Mouse (Mus musculus): ENCODE results near the gene Ndn.

Ndn gene

GRCm38 (mm10) chr7:62346269-62346668, at the start of gene Ndn:
TSS of gene Ndn (plus strand) at chr7:62346569.
- DNase-seq (ENCODE audit: low spot score): no peak

DNA sequence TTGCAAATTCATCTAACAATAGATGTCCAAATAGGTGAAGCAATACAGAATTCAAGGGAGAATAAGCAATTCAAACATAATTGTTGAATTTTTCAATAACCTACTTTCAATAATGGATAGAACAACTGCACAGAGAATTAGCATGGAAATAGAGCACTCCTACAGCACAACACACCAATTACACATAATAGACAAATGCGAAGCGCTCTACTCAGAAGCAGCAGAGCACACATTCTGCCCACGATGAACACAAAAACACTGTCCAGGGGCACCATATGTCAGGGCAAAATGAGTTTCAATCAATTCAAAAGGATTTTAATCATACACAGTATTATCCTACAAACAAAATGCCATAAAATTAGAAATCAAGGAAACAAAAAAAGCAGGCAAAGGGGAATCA, 43.9 kb upstream of the Ndn start:
- DNase-seq (ENCODE audit: low spot score): peak; percentile 22

DNA sequence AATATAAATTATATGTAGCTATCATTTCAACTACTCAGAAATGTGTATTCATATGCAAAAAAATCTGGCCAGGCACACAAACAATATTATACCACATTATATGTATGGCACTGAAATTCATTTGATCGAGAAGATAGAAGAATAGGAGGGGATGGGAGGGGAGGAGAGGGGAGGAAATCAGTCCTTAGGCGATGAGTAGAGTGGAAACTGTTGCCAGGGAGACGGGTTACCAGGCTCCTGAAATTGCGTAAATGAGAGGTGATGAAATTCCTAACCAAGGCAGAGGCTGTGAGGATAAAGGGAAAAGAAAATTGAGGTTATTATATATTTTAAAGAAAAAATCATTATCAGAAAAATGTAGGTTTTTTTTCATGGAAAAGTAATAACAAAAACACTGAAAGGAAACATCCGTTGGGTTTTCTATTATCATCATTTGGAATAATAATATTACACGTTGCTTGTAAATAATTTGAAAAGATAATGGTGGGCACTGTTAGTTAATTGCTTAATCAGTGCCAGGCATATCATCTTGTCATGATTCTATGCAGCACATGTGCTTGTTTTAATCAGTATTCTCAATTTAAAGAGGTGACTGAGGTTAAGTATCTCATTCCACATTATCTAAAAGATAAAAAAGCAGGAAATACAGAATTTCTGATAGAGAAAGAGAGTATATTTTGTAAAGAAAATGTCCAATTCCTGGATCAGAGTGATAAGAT, 39.3 kb upstream of the Ndn start:
- DNase-seq (ENCODE audit: low spot score): no peak

- no peak for DNase-seq (ENCODE audit: low spot score)
Measured at GRCm38 (mm10) chr7:62316793-62317192, 29.6 kb upstream of the Ndn start.

GRCm38 (mm10) chr7:62345411-62345810, 958 bp upstream of the Ndn start:
- no peak for DNase-seq (ENCODE audit: low spot score)

DNA sequence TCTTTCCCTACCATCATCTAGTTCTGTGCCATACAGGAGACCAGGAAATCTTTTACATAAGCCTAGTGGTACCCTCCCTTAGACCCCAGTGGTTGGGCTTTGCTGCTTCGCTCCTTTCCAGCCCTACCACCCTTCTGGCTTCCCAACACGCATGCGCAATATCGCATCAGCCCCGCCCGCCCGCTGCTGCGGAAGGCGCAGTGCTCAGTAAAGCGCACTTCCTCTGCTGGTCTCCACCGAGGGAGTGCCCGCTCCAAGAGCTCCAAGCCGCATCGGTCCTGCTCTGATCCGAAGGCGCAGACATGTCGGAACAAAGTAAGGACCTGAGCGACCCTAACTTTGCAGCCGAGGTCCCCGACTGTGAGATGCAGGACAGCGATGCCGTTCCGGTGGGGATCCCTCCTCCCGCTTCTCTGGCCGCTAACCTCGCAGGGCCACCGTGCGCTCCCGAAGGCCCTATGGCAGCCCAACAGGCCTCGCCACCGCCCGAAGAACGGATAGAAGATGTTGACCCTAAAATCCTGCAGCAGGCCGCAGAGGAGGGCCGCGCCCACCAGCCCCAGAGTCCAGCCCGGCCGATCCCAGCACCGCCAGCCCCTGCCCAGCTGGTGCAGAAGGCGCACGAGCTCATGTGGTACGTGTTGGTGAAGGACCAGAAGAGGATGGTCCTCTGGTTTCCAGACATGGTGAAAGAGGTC, 1.9 kb downstream of the Ndn start:
- DNase-seq (ENCODE audit: low spot score): peak; percentile 88

GRCm38 (mm10) chr7:62348804-62349190, 2.4 kb downstream of the Ndn start:
- DNase-seq (ENCODE audit: low spot score): no peak

- no peak for DNase-seq (ENCODE audit: low spot score)
Measured at GRCm38 (mm10) chr7:62351266-62351665, 4.9 kb downstream of the Ndn start.

- no peak for DNase-seq (ENCODE audit: low spot score)
Measured at GRCm38 (mm10) chr7:62365039-62365636, 18.8 kb downstream of the Ndn start.

DNA sequence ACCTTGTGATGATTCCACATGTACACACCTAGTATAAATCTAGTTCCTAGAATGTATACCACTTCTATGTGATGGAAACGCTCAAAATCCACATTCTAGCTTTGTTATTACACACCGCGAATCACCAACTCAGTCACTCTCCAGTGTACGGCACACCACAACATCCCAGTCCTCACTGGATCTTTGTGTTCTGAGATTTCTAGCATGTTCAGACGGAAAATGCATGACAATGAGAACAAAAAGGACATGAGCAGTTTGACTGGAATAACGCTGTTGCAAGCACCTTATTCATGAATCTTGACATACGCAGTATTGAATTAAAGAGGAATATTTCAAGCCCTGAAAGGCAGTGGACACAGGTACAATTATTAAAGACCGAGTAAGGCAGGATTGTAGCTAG, 20.4 kb downstream of the Ndn start:
- no peak for DNase-seq (ENCODE audit: low spot score)

GRCm38 (mm10) chr7:62375658-62376057, 29.3 kb downstream of the Ndn start:
- peak; percentile 78 for DNase-seq (ENCODE audit: low spot score)

DNA sequence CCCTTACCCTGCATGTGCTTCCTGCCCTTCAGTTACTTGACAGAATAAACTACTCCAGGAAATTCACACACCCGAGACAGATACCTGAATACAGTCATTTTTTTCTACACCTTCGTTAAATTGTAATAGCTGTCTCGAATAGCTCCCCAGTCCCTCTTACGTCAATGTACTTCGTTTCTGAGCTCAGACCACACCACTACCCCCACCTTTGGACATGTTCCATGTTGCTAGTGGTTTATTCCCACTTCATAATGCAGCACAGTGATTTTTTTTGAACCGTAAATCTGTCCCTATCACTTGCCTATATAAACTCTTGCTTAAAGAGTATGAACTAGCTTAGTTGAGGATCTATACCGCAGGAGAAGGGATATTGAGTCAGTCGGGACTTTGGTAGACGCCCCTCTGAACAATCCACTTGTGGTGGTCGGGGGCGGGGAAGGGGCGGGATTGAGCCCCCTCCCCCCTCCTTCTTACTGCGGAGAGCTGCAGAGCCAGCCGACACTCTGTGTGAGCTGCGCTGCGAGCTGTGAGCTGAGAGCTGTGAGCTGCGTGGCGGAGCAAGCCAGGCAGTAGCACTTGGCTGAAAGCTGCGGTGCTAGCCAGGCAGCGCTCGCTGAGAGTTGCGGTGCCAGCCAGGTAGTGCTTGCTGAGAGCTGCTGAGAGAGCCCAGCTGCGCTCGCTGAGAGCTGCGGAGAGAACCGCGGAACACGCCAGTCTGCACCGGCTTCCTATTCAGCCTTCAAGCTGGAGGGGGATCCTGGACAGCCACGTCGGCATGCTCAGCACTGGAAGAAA, 30.3 kb downstream of the Ndn start, which contains the start of gene Magel2:
TSS of gene Magel2 (plus strand) at position 501 of the 795 bp plus-strand sequence.
- peak; percentile 80 for DNase-seq (ENCODE audit: low spot score)

- DNase-seq (ENCODE audit: low spot score): peak; percentile 32
Measured at GRCm38 (mm10) chr7:62377313-62377712, 30.9 kb downstream of the Ndn start.

- no peak for DNase-seq (ENCODE audit: low spot score)
Measured at GRCm38 (mm10) chr7:62378529-62378928, 32.2 kb downstream of the Ndn start.

- peak; percentile 82 for DNase-seq (ENCODE audit: low spot score)
Measured at GRCm38 (mm10) chr7:62382391-62382790, 36.0 kb downstream of the Ndn start.

GRCm38 (mm10) chr7:62388291-62388690, 41.9 kb downstream of the Ndn start:
- DNase-seq (ENCODE audit: low spot score): peak; percentile 35

DNA sequence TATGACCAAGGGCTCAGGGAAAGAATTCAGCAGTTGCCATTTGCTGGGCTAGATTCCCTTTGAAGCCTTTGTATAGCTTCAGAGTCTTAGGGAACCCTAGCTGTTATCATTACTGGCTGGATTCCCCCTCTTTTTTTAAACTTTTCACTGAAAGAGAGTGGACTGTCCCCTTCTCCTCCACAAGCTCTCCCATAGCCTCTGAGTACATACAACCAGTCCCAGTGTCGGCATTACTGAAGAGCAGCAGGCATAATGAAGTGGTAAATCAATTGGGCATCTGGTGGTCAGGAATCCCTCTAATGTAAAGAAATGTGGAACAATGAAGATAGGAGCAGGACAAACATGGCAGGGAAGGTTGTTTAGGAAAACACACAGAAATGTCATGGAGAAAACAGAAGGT, 45.8 kb downstream of the Ndn start:
- no peak for DNase-seq (ENCODE audit: low spot score)
